Comparison of ENCODE assay signal across 17 mouse cellular contexts in the genomic region with DNA sequence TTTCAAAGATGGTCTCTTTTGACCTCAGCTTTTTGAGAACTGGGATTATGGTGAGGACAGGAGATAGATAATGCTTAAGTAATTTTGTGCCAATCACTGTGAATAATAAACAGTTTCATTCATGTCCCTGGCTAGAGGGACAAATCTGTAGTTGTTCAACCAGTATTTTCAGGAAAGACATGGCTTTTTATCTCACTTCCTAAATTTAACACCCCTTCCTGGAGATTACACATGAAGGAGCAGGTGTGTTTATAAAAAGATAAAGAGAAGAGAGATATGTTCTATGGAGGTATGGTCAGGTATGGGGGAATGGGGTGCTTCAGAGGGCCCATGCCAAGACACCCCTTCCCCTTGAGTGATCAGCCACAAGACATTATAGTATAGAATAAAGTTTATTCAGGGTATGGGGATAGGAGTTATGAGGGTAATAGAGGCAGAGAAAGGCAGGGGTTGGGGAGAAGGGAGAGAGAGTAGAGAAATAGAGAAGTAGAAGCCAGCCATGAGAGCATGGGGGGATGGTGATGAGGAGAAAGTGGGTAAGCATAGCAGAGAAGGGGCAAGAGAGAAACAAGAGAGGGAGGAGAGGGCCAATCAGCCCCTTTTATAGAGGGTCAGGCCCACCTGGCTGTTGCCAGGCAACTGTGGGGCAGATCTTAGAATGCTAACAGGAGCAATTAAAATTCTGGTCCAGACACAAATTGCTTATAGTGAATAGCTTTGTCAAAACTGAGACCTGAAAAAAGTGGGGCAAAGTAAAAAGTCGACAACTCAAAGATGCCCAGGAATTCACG.
"Had no signal": no experiment of that assay in that cellular context is flagged by ENCODE, and none has a peak within 500 bp of the region (broad histone marks: within the 10 kb centered on the region; RNA-seq: fewer than 3 reads in every experiment).

No protein-coding gene starts in this region.

- DNase-seq: lung, adult 2 months; lung, postnatal 14 days; lung, postnatal 36 days; right cerebral cortex, postnatal 14 days; thymus, adult 2 months; thymus, postnatal 25 days; thymus, postnatal 4 days had no signal

- H3K9ac ChIP-seq: lung, embryonic 15.5 days; midbrain, embryonic 13.5 days; midbrain, embryonic 15.5 days; neural tube, embryonic 12.5 days; stomach, embryonic 15.5 days had no signal

- H3K4me1 ChIP-seq: lung, embryonic 15.5 days; megakaryocyte, embryonic 14.5 days; midbrain, embryonic 13.5 days; midbrain, embryonic 15.5 days; neural tube, embryonic 12.5 days; stomach, embryonic 15.5 days had no signal

- H3K36me3 ChIP-seq: lung, embryonic 15.5 days; midbrain, embryonic 13.5 days; midbrain, embryonic 15.5 days; neural tube, embryonic 12.5 days; stomach, embryonic 15.5 days had no signal

- H3K9me3 ChIP-seq: lung, embryonic 15.5 days; megakaryocyte, embryonic 14.5 days; midbrain, embryonic 13.5 days; midbrain, embryonic 15.5 days; neural tube, embryonic 12.5 days; stomach, embryonic 15.5 days had no signal

- ATAC-seq: lung, postnatal 0 days; midbrain, embryonic 13.5 days; midbrain, embryonic 15.5 days had no signal

- H3K4me2 ChIP-seq: lung, embryonic 15.5 days; midbrain, embryonic 11.5 days; midbrain, embryonic 13.5 days; midbrain, embryonic 15.5 days; neural tube, embryonic 12.5 days; stomach, embryonic 15.5 days had no signal

- H3K27me3 ChIP-seq: lung, embryonic 15.5 days; megakaryocyte, embryonic 14.5 days; midbrain, embryonic 13.5 days; midbrain, embryonic 15.5 days; neural tube, embryonic 12.5 days; stomach, embryonic 15.5 days had no signal

- H3K4me3 ChIP-seq: lung, embryonic 15.5 days; megakaryocyte, embryonic 14.5 days; midbrain, embryonic 13.5 days; midbrain, embryonic 15.5 days; neural tube, embryonic 12.5 days; stomach, embryonic 15.5 days had no signal

- H3K27ac ChIP-seq: lung, embryonic 15.5 days; macrophage; midbrain, embryonic 13.5 days; midbrain, embryonic 15.5 days; neural tube, embryonic 12.5 days; stomach, embryonic 15.5 days; stomach, postnatal 0 days had no signal
